Mouse (Mus musculus) liver, postnatal 0 days (tissue): ENCODE data around the gene Hist1h4k.

Experiments used
- CTCF ChIP-seq: sonication (generic); IDR thresholded peaks from 2 replicates; pipeline ENCODE4 v1.5.1; 2016; ENCODE audit warnings: antibody characterized with exemption, low read depth
- EP300 ChIP-seq: IDR thresholded peaks from 2 replicates; pipeline ENCODE4 v1.6.1; 2016; ENCODE audit warnings: antibody characterized with exemption, low read depth, mild to moderate bottlenecking

DNA sequence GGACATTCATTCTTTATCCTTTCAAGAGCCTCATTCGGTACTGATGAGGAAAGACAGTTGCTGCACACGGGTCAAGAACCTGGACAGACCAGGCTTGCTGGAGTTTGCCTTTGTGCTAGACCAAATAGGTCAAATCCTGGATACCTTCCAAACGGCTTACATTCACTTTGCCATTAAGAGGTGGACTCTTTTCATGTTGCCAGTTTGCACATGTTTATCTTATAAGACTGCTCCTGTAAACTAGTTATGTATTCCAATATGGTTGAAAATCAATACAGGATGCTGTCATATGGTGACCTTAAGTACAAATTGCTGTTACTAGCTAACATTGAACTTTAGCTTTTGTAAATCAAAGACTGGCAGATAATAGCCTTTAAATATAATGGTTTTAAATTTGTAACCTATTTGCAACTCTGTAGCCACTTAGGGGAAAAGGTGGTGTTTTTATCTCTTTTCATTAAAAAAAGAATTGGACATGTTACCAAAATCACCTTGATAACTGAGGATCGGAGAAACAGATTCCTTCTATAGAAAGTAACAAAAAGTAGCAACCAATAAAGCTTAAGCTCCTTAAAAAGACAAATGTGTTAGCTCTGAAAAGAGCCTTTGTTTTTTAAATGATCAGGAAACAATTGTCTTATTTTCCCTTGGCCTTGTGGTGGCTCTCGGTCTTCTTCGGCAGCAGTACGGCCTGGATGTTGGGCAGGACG is 36.0 kb upstream of the Hist1h4k start:
- TF ChIP-seq EP300 (no peak), CTCF (peak; percentile 15; the same call in 1 of the 2 replicates)
